Mouse (Mus musculus) midbrain, postnatal 0 days (tissue): ENCODE data around the gene Mdga2. TPM values are rescaled to one million over a fixed set of nuclear protein-coding genes. Genes with fewer than 3 reads are reported as not detected.

ENCODE experiments used
- ATAC-seq: fragments of 200-750 bp; cut with Nextera tagmentation; 2 replicates; pipeline ENCODE4 v1.8.0; 2017; ENCODE audit warnings: moderate number of reproducible peaks, mild to moderate bottlenecking, moderate TSS enrichment, moderate library complexity; ENCODE audit not compliant: low FRiP score
- DNase-seq: peaks from one replicate; pipeline ENCODE4 v3.0.0-alpha.2; 2015; ENCODE audit warnings: low spot score
- H3K27ac ChIP-seq: fragments of 300-500 bp; sonication (generic); 2 replicates; pipeline ENCODE4 v1.5.1; 2014; ENCODE audit warnings: low read depth, mild to moderate bottlenecking, low read length, mixed read lengths
- H3K27me3 ChIP-seq: fragments of 300-500 bp; sonication (generic); 2 replicates; pipeline ENCODE4 v1.6.1; 2014; ENCODE audit warnings: low read length, control low read depth, mixed read lengths; ENCODE audit not compliant: insufficient read depth
- H3K36me3 ChIP-seq: fragments of 300-500 bp; sonication (generic); 2 replicates; pipeline ENCODE4 v1.6.1; 2014; ENCODE audit warnings: low read length, control low read depth, mixed read lengths; ENCODE audit not compliant: insufficient read depth
- H3K4me1 ChIP-seq: fragments of 300-500 bp; sonication (generic); 2 replicates; pipeline ENCODE4 v1.6.1; 2014; ENCODE audit warnings: mild to moderate bottlenecking, control low read depth, antibody characterized with exemption, low read length, mixed read lengths; ENCODE audit not compliant: insufficient read depth
- H3K4me2 ChIP-seq: fragments of 300-500 bp; sonication (generic); 2 replicates; pipeline ENCODE4 v1.6.1; 2014; ENCODE audit warnings: low read depth, mild to moderate bottlenecking, low read length, mixed read lengths; ENCODE audit not compliant: poor library complexity, severe bottlenecking
- H3K4me3 ChIP-seq: fragments of 300-500 bp; sonication (generic); 2 replicates; pipeline ENCODE4 v1.5.1; 2014; ENCODE audit warnings: low read depth, mild to moderate bottlenecking, low read length, moderate library complexity
- H3K9ac ChIP-seq: fragments of 300-500 bp; sonication (generic); replicated peaks from 2 replicates; pipeline ENCODE4 v1.6.1; 2014; ENCODE audit warnings: mild to moderate bottlenecking, low read length, moderate library complexity, mixed read lengths; ENCODE audit not compliant: poor library complexity, severe bottlenecking
- H3K9me3 ChIP-seq: fragments of 300-500 bp; sonication (generic); 2 replicates; pipeline ENCODE4 v1.6.1; 2016; ENCODE audit warnings: low read length, control low read depth
- CTCF ChIP-seq: IDR thresholded peaks from 2 replicates; pipeline ENCODE4 v1.5.1; 2016; ENCODE audit warnings: antibody characterized with exemption, mild to moderate bottlenecking
- WGBS: fragments of 180-500 bp; shearing (Covaris S2); extraction: QIAGEN DNeasy Blood & Tissue Kit; methylation state at CpG from one replicate; pipeline ENCODE4 v1.1.7; 2014; 5-methylcytosine and 5-hydroxymethylcytosine counted together
- polyA plus RNA-seq: library from polyadenylated mRNA; unstranded; fragments of >200 nt; fragmentation: Nextera tagmentation; extraction: Ambion mirVana; gene quantifications from 2 replicates; pipeline ENCODE4 v1.2.1, GENCODE M21; 2015
- total RNA-seq: library from RNA; depleted of rRNA; stranded (reverse); fragments of >200 nt; gene quantifications from 2 replicates; pipeline ENCODE4 v1.2.3, GENCODE M21; 2014

Gene Mdga2
- total and polyA plus RNA-seq, 2 experiments from 2014 or later: 46.7 to 52.9 TPM

GRCm38 (mm10) chr12:67220041-67220440 is 2.3 kb downstream of the Mdga2 start:
- WGBS: 2% methylated on average over 6 of the region's 6 CpGs
- H3K9ac ChIP-seq: peak overlapping the region; percentile 98
- peak; percentile 14 for TF ChIP-seq CTCF
- peak overlapping the region; percentile 98 for H3K27ac ChIP-seq
- ATAC-seq (no peak), DNase-seq (peak; percentile 66)
- H3K27me3 ChIP-seq: no peaks in the 10 kb centered on the region
- H3K4me3 ChIP-seq: peak overlapping the region; percentile 69
- H3K9me3 ChIP-seq: no peaks in the 10 kb centered on the region
- H3K4me1 ChIP-seq: no peaks in the 10 kb centered on the region
- H3K4me2 ChIP-seq: peak overlapping the region; percentile 67
- H3K36me3 ChIP-seq: no peaks in the 10 kb centered on the region

DNA sequence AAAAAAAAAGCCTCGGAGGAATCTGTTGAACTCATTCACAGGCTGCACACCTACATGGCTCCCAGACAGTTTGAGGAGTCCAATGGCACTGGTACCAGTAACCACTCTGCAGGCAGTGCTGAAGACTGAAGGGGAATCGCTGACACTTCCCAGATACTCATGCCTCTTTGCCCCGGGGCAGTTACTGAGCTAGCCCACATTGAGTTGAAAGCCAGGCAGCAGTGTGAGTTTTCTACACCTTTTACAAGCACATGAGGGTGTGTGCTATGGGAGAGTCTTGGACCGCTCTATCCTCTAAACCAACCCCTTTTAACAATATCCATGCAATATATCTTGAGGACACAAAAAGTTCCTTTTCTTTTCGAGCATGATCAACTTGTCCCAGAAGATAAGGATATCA is 2.8 kb downstream of the Mdga2 start:
- no peak for TF ChIP-seq CTCF
- H3K4me1 ChIP-seq: no peaks in the 10 kb centered on the region
- H3K36me3 ChIP-seq: no peaks in the 10 kb centered on the region
- DNase-seq (peak; percentile 17), ATAC-seq (no peak)
- H3K27ac ChIP-seq: peak overlapping the region; percentile 98; the same call in 1 of the 2 replicates
- H3K27me3 ChIP-seq: no peaks in the 10 kb centered on the region
- WGBS: 16% methylated on average over 5 of the region's 5 CpGs
- H3K4me2 ChIP-seq: peak overlapping the region; percentile 67
- no peaks in the 10 kb centered on the region for H3K9me3 ChIP-seq
- H3K4me3 ChIP-seq: peak overlapping the region; percentile 69
- H3K9ac ChIP-seq: peak overlapping the region; percentile 98

DNA sequence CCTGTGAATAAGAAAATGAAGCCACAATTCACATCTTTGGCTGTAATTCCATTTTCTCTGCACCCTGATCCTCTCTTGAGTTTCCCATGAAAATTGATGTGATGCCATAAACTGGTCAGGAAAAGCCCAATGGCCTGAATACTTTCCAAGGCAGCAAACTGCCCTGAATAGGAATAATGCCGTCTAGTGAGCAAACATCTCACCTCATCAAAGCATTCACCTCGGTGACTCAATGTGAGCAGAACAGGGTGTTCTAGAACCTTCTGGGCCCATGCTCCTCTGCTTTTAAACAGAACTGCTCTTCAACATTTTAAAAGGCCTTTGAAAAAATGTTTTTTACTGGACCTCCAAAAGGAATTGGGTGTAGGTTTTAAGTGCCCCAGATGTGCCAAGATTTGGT is 9.5 kb downstream of the Mdga2 start:
- WGBS: 67% methylated on average over 2 of the region's 2 CpGs
- Histone ChIP-seq H3K9ac (no peak overlapping the region), H3K4me1 (no peaks in the 10 kb centered on the region), H3K36me3 (no peaks in the 10 kb centered on the region), H3K27ac (no peak overlapping the region), H3K4me2 (no peak overlapping the region), H3K27me3 (no peaks in the 10 kb centered on the region), H3K4me3 (no peak overlapping the region), H3K9me3 (no peaks in the 10 kb centered on the region)
- TF ChIP-seq CTCF: no peak
- ATAC-seq (no peak), DNase-seq (no peak)

DNA sequence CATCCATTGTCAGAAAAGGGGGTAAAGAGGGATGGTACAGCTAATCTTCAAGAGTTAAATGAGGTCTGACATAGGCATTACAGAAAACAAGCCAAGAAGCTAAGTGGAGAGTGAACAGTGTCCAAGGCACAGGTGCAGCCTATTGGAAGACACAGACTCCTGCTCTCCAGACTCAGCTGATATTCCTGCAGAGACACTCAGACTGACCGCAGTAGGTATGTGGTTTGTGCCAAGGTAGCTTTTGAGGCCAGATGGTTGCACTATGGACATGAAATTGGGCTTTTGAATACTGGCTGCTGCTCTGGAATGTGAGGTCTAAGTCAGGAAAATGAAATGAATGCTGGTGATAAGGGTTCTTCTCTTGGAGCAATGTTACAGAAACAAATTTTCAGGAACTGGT is 44.2 kb downstream of the Mdga2 start:
- no peaks in the 10 kb centered on the region for H3K36me3 ChIP-seq

GRCm38 (mm10) chr12:67156569-67157237 is 65.6 kb downstream of the Mdga2 start:
- Histone ChIP-seq H3K4me2 (no peak overlapping the region), H3K4me3 (no peak overlapping the region), H3K9me3 (no peaks in the 10 kb centered on the region), H3K27ac (no peak overlapping the region), H3K36me3 (no peaks in the 10 kb centered on the region), H3K9ac (no peak overlapping the region), H3K27me3 (no peaks in the 10 kb centered on the region), H3K4me1 (no peaks in the 10 kb centered on the region)
- 92% methylated on average over 8 of the region's 8 CpGs for WGBS
- no peak for DNase-seq
- TF ChIP-seq CTCF: no peak
- ATAC-seq: no peak

More for the DNA sequence above, 44.2 kb downstream of the Mdga2 start:
- no peak for TF ChIP-seq CTCF
- no peak overlapping the region for H3K9ac ChIP-seq
- no peaks in the 10 kb centered on the region for H3K4me1 ChIP-seq
- H3K4me2 ChIP-seq: no peak overlapping the region
- no peaks in the 10 kb centered on the region for H3K9me3 ChIP-seq
- H3K27ac ChIP-seq: no peak overlapping the region
- no peak overlapping the region for H3K4me3 ChIP-seq
- peak; percentile 42 for DNase-seq
- no peaks in the 10 kb centered on the region for H3K27me3 ChIP-seq
- 100% methylated on average over 1 of the region's 1 CpGs for WGBS
- ATAC-seq: no peak

DNA sequence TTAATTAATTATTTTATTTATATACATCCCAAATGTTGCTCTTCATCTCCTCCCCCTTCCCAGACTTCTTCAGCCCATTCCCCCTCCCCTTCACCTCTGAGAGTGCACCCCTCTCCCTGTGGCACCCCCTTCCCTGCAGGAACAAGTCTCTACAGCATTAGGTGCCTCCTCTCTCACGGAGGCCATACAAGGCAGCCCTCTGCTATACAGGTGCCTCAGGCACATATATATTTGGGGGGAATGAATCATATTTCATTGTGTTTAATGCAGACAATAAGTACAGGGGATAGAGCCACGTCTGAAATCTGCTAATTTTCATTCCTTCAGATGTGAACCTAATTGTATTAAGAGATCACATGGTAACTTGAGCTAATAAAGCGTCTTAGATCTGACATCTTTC is 69.3 kb downstream of the Mdga2 start:
- Histone ChIP-seq H3K27ac (no peak overlapping the region), H3K9me3 (no peaks in the 10 kb centered on the region), H3K9ac (no peak overlapping the region), H3K4me2 (no peak overlapping the region), H3K4me1 (no peaks in the 10 kb centered on the region), H3K36me3 (no peaks in the 10 kb centered on the region), H3K27me3 (no peaks in the 10 kb centered on the region), H3K4me3 (no peak overlapping the region)
- no peak for DNase-seq
- TF ChIP-seq CTCF: no peak
- 54% methylated on average over 3 of the region's 3 CpGs for WGBS
- no peak for ATAC-seq
